Mouse (Mus musculus) midbrain, embryonic 16.5 days (tissue): ENCODE measurements around the gene Gm11563. TPM values are rescaled to one million over a fixed set of nuclear protein-coding genes. Genes with fewer than 3 reads are reported as not detected.
"Not testable (repeated sequence)": the region's sequence is repeated elsewhere in the genome, so short reads cannot be mapped to it uniquely, and the experiment has no call there.

ENCODE experiments used
- ATAC-seq: fragments of 200-750 bp; cut with Nextera tagmentation; 2 replicates; pipeline ENCODE4 v1.8.0; 2017; ENCODE audit warnings: moderate TSS enrichment
- H3K27ac ChIP-seq: fragments of 300-500 bp; sonication (generic); 2 replicates; pipeline ENCODE4 v1.5.1; 2014; ENCODE audit warnings: mild to moderate bottlenecking, low read length, mixed read lengths
- H3K27me3 ChIP-seq: fragments of 300-500 bp; sonication (generic); 2 replicates; pipeline ENCODE4 v1.6.1; 2014; ENCODE audit warnings: low read depth, low read length, mixed read lengths; ENCODE audit not compliant: control insufficient read depth, insufficient read depth
- H3K36me3 ChIP-seq: fragments of 300-500 bp; sonication (generic); 2 replicates; pipeline ENCODE4 v1.6.1; 2014; ENCODE audit warnings: mild to moderate bottlenecking, low read length, moderate library complexity, mixed read lengths; ENCODE audit not compliant: control insufficient read depth, insufficient read depth
- H3K4me1 ChIP-seq: fragments of 300-500 bp; sonication (generic); 2 replicates; pipeline ENCODE4 v1.6.1; 2014; ENCODE audit warnings: mild to moderate bottlenecking, low read length, mixed read lengths; ENCODE audit not compliant: control insufficient read depth, insufficient read depth
- H3K4me2 ChIP-seq: fragments of 300-500 bp; sonication (generic); 2 replicates; pipeline ENCODE4 v1.6.1; 2014; ENCODE audit warnings: mild to moderate bottlenecking, low read length, mixed read lengths
- H3K4me3 ChIP-seq: fragments of 300-500 bp; sonication (generic); 2 replicates; pipeline ENCODE4 v1.5.1; 2014; ENCODE audit warnings: low read depth, mild to moderate bottlenecking, low read length, moderate library complexity, mixed read lengths
- H3K9ac ChIP-seq: fragments of 300-500 bp; sonication (generic); 2 replicates; pipeline ENCODE4 v1.6.1; 2014; ENCODE audit warnings: low read depth, low read length, mixed read lengths
- H3K9me3 ChIP-seq: fragments of 300-500 bp; sonication (generic); replicated peaks from 2 replicates; pipeline ENCODE4 v1.6.1; 2014; ENCODE audit warnings: mild to moderate bottlenecking, low read length, mixed read lengths; ENCODE audit not compliant: control insufficient read depth, poor library complexity, severe bottlenecking
- WGBS: fragments of 180-500 bp; shearing (Covaris S2); extraction: QIAGEN DNeasy Blood & Tissue Kit; methylation state at CpG from one replicate; pipeline ENCODE4 v1.1.7; 2014; 5-methylcytosine and 5-hydroxymethylcytosine counted together
- polyA plus RNA-seq: library from polyadenylated mRNA; unstranded; fragments of >200 nt; fragmentation: Nextera tagmentation; extraction: Ambion mirVana; gene quantifications from 2 replicates; pipeline ENCODE4 v1.2.1, GENCODE M21; 2015

Gene Gm11563
- polyA plus RNA-seq, 1 experiment from 2014 or later, result not detected

- no peaks in the 10 kb centered on the region for H3K36me3 ChIP-seq
- H3K4me2 ChIP-seq, result no peak overlapping the region
- ATAC-seq, result no peak
- H3K27ac ChIP-seq, result no peak overlapping the region
- WGBS, result 92% methylated on average over 15 of the region's 15 CpGs
- no peaks in the 10 kb centered on the region for H3K4me1 ChIP-seq
- no peak overlapping the region for H3K4me3 ChIP-seq
- no peak overlapping the region for H3K9ac ChIP-seq
- H3K9me3 ChIP-seq, result no peaks in the 10 kb centered on the region
- H3K27me3 ChIP-seq, result no peaks in the 10 kb centered on the region
These were observed 12.3 kb downstream of the Gm11563 start for GRCm38 (mm10) chr11:99646444-99646843.

GRCm38 (mm10) chr11:99644351-99644750, 14.4 kb downstream of the Gm11563 start:
- no peaks in the 10 kb centered on the region for H3K9me3 ChIP-seq
- ATAC-seq, result no peak
- H3K27ac ChIP-seq, result no peak overlapping the region
- WGBS, result 73% methylated on average over 3 of the region's 3 CpGs
- H3K36me3 ChIP-seq, result no peaks in the 10 kb centered on the region
- H3K9ac ChIP-seq, result no peak overlapping the region
- H3K27me3 ChIP-seq, result no peaks in the 10 kb centered on the region
- H3K4me2 ChIP-seq, result no peak overlapping the region
- no peak overlapping the region for H3K4me3 ChIP-seq
- no peaks in the 10 kb centered on the region for H3K4me1 ChIP-seq

- 84% methylated on average over 9 of the region's 9 CpGs for WGBS
- H3K9me3 ChIP-seq, H3K27me3 ChIP-seq, H3K4me2 ChIP-seq, H3K27ac ChIP-seq, ATAC-seq, H3K4me1 ChIP-seq, H3K4me3 ChIP-seq, H3K36me3 ChIP-seq, H3K9ac ChIP-seq: not testable (repeated sequence)
These were observed 15.1 kb downstream of the Gm11563 start, which contains the start of gene Krtap4-7 for GRCm38 (mm10) chr11:99643635-99644139. Krtap4-7 (minus strand) TSS chr11:99644089.

- ATAC-seq, result no peak
- Histone ChIP-seq H3K4me1 (no peaks in the 10 kb centered on the region), H3K9me3 (no peaks in the 10 kb centered on the region), H3K27me3 (no peaks in the 10 kb centered on the region), H3K4me3 (no peak overlapping the region), H3K36me3 (no peaks in the 10 kb centered on the region), H3K9ac (no peak overlapping the region), H3K27ac (no peak overlapping the region), H3K4me2 (no peak overlapping the region)
- WGBS, result 55% methylated on average over 1 of the region's 1 CpGs
These were observed 17.8 kb downstream of the Gm11563 start for GRCm38 (mm10) chr11:99640926-99641325.

- 62% methylated on average over 1 of the region's 1 CpGs for WGBS
- Histone ChIP-seq H3K27ac (no peak overlapping the region), H3K4me1 (no peaks in the 10 kb centered on the region), H3K9ac (no peak overlapping the region), H3K4me3 (no peak overlapping the region), H3K9me3 (no peaks in the 10 kb centered on the region), H3K4me2 (no peak overlapping the region), H3K36me3 (no peaks in the 10 kb centered on the region), H3K27me3 (no peaks in the 10 kb centered on the region)
- ATAC-seq, result no peak
These were observed 21.7 kb downstream of the Gm11563 start for GRCm38 (mm10) chr11:99637086-99637485.

GRCm38 (mm10) chr11:99634653-99635134, 24.1 kb downstream of the Gm11563 start, which contains the start of gene Krtap4-2:
Krtap4-2 (minus strand) TSS chr11:99635084.
- no peak within 1 kb of the TSS for H3K4me3 ChIP-seq

GRCm38 (mm10) chr11:99633293-99633692, 25.5 kb downstream of the Gm11563 start:
- Histone ChIP-seq H3K27ac (no peak overlapping the region), H3K36me3 (no peaks in the 10 kb centered on the region), H3K4me2 (no peak overlapping the region), H3K27me3 (no peaks in the 10 kb centered on the region), H3K9ac (no peak overlapping the region), H3K9me3 (no peaks in the 10 kb centered on the region), H3K4me3 (no peak overlapping the region), H3K4me1 (no peaks in the 10 kb centered on the region)
- ATAC-seq, result no peak
- WGBS, result 75% methylated on average over 2 of the region's 2 CpGs

More at GRCm38 (mm10) chr11:99634653-99635134, 24.1 kb downstream of the Gm11563 start, which contains the start of gene Krtap4-2:
- WGBS, result 37% methylated on average over 8 of the region's 8 CpGs
- Histone ChIP-seq H3K9me3 (no peaks in the 10 kb centered on the region), H3K36me3 (no peaks in the 10 kb centered on the region), H3K4me2 (no peak within 1 kb of the TSS), H3K9ac (no peak within 1 kb of the TSS), H3K27me3 (no peaks in the 10 kb centered on the region), H3K4me1 (no peaks in the 10 kb centered on the region), H3K27ac (no peak within 1 kb of the TSS)
- no peak for ATAC-seq

- H3K9ac ChIP-seq, result no peak overlapping the region
- no peaks in the 10 kb centered on the region for H3K9me3 ChIP-seq
- H3K27me3 ChIP-seq, result no peaks in the 10 kb centered on the region
- H3K27ac ChIP-seq, result no peak overlapping the region
- H3K4me3 ChIP-seq, result no peak overlapping the region
- 79% methylated on average over 3 of the region's 3 CpGs for WGBS
- no peak overlapping the region for H3K4me2 ChIP-seq
- no peaks in the 10 kb centered on the region for H3K4me1 ChIP-seq
- no peak for ATAC-seq
- H3K36me3 ChIP-seq, result no peaks in the 10 kb centered on the region
These were observed 27.9 kb downstream of the Gm11563 start for GRCm38 (mm10) chr11:99630890-99631289.

- Histone ChIP-seq H3K36me3 (no peaks in the 10 kb centered on the region), H3K4me1 (no peaks in the 10 kb centered on the region), H3K9ac (no peak within 1 kb of the TSS), H3K27ac (no peak within 1 kb of the TSS), H3K27me3 (no peaks in the 10 kb centered on the region), H3K4me3 (no peak within 1 kb of the TSS), H3K4me2 (no peak within 1 kb of the TSS), H3K9me3 (no peaks in the 10 kb centered on the region)
- no peak for ATAC-seq
- WGBS, result 80% methylated on average over 4 of the region's 4 CpGs
These were observed 30.6 kb downstream of the Gm11563 start, which contains the start of gene Krtap4-1 for GRCm38 (mm10) chr11:99628138-99628537. Krtap4-1 (minus strand) TSS chr11:99628238.
